Mouse (Mus musculus): ENCODE measurements around the gene Aplp1.

The Aplp1 gene

GRCm38 (mm10) chr7:30444154-30444970 is 973 bp downstream of the Aplp1 start:
- peak; percentile 54 for DNase-seq

DNA sequence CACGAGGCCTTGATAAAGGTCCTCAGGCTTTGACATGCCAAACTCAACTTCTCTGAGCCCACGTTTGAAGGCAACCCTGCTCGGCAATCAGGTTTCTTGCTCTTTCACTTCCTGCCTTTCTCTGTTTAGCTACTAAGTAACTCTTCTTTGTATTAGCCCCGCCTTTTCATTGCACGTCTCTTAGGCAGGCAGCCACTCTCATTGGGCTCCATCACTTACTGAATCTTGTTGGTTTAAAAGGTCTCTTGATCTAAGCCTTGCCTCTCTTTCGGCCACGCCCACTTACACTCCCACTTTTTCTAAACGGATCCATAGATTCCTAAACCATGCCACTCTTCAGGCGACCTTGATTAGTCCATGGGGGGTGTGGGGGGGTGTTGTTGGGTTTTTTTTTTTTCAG is 1.6 kb downstream of the Aplp1 start:
- no peak for DNase-seq

- DNase-seq: peak; percentile 57
Observed at GRCm38 (mm10) chr7:30440697-30441096, 4.6 kb downstream of the Aplp1 start.

GRCm38 (mm10) chr7:30439734-30440133 is 5.6 kb downstream of the Aplp1 start:
- no peak for DNase-seq

DNA sequence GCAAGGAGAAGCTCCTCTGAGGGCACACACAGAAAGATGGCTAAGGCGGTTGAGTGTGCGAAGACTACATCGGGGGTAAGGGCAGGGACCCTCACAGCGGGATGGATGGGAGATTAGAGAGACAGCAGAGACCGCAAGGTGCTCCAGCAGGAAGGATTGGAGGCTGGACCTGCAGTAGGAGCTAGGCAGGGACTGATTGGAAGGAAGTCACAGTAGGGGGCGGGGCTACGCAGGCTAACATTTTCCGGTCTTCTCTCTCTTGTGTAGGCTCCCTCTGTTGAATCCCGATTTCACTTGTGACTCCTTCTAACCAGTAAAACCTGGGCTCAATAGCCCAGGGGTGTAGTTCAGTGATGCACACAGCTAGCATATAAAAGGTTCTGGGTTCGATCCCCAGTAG is 8.5 kb downstream of the Aplp1 start:
- no peak for DNase-seq

GRCm38 (mm10) chr7:30435156-30435555 is 10.2 kb downstream of the Aplp1 start:
- DNase-seq: no peak

DNA sequence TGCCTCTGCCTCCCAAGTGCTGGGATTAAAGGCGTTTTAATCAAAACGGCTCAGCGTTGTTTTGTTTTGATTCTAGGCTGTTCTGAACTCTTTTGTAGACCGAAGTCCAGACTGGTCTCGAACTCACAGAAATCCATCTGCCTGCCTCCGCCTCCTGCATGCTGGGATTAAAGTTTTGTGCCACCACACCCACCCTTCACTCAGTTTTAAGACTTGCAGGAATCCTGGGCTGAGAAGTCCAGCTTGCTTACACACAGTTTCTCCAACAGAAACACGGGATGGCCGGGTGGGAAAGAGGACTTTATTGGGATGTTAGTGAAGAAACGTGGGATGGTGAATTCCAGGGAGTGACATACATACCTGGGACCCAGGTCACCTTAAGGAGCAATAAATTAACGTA is 10.6 kb downstream of the Aplp1 start:
- DNase-seq: no peak

DNA sequence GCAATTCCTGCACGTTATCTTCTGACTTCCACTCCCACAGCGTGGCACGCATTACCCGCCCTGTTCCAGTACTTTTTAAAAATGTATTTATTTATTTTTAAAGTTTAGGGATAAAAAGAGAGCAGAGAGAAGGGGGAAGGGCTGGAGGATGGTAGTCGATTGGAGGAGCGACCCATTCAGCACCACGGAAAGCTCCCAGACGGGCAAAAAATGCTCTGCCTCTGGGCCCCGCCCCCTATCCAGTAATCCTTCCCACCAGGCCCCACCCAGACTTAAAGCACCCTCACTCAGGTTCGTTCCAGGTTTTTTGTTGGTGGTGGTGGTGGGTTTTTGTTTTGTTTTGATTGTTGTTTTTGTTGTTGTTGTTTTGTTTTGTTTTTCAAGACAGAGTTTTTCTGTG is 11.1 kb downstream of the Aplp1 start:
- DNase-seq: peak; percentile 80

- DNase-seq: peak; percentile 74
Observed at GRCm38 (mm10) chr7:30431793-30432192, 13.5 kb downstream of the Aplp1 start.

DNA sequence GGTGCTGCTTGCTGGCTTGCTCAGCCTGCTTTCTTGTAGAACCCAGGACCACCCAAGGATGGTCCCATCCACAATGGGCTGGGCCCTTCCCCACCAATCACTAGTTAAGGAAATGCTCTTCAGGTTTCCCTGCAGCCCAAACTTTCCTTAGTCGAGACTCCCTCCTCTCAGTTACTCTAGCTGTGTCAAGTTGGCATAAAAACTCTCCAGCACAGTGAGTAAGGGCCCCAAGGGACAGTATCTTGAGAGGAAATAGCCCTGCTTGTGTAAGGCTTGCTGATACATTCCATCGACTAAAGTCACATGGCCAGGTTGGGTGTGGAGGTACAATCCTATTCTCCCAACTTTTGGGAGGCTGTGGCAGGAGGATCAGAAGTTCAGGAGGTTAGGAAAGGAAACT is 15.1 kb downstream of the Aplp1 start:
- DNase-seq: no peak

DNA sequence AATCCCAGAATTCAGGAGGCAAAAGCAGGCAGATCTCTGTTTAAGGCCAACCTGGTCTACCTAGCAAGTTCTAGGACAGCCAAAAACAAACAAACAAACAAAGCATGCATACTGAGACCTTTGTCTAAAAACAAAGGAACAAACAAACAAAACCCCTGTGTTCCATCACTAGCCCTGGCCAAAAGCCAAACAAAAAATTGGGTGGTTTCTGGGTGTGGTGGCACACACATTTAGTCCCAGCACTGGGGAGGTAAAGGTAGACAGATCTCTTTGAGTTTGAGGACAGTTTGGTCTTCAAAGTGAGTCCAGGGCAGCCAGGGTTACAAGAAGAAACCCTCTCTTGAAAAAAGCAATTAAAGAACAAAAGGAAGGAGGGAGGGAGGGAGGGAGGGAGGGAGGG is 16.0 kb downstream of the Aplp1 start:
- DNase-seq: no peak

DNA sequence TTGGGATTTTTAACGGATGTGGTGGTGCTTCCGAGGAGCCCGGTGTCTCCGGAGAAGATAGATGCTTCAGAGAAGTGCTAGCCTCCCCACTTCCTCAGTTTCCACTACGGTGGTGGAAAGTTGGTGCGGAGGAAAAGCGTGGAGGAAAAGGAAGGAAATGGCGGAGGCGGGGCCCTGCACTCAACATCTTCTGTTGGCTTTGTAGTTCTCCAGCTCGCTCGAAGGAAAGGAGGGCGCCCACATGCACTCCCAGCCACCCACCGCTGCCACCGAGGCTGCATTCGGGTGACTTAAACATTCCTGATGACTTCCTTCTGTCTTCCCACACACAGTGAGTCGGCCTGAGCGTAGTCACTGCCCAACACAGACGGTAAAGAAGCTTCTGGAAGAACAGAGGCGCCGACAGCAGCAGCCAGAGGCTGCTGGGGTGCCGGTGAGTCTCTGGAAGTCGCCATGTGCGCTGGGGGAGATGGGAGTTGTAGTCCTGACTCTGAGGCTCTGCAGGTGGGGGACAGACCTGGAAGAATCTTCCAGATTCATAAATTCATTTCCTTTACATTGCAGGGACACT is 22.2 kb downstream of the Aplp1 start:
- DNase-seq: peak; percentile 33

DNA sequence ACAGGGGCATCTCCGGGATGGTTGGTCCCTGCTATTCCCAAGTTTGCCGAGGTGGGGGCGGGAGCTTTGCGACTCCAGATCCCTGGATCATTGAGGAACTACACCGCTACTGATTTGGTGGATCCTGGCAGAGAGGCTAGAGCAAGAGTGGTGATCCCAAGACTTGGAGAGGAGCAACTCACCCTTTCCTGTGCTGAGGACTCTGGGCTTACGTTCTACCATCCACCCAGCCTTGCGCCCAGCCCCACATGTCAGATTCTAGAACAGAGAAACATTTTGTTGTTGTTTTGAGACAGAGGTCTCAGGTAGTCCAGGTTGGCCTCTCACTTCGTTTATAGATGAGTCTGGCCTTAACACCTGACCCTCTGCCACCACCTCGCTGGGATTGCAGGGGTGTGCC is 22.8 kb downstream of the Aplp1 start:
- DNase-seq: no peak

GRCm38 (mm10) chr7:30421890-30422435 is 23.4 kb downstream of the Aplp1 start:
- peak; percentile 91 for DNase-seq

GRCm38 (mm10) chr7:30421175-30421889 is 24.0 kb downstream of the Aplp1 start, which contains the start of gene Nfkbid:
Gene Nfkbid, plus strand, starts transcription at chr7:30421732.
- DNase-seq: peak; percentile 76

DNA sequence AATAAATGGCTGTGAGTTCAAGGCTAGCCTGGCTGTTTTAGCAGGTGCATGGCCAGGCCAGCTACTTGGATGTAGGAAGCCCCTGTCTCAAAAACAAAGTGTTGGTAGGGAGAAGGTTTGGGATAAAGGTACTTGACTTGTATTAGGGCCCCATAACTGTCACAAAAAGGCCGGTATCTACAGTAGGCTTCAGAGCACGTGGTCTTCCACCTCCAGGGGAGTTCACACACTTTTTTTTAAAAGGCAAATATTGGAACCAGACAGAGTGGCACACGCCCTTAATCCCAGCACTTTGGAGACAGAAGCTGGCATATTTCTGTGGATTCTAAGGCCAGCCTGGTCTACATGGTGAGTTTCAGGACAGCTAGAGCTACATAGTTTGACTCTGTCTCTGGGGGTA is 24.7 kb downstream of the Aplp1 start:
- no peak for DNase-seq

DNA sequence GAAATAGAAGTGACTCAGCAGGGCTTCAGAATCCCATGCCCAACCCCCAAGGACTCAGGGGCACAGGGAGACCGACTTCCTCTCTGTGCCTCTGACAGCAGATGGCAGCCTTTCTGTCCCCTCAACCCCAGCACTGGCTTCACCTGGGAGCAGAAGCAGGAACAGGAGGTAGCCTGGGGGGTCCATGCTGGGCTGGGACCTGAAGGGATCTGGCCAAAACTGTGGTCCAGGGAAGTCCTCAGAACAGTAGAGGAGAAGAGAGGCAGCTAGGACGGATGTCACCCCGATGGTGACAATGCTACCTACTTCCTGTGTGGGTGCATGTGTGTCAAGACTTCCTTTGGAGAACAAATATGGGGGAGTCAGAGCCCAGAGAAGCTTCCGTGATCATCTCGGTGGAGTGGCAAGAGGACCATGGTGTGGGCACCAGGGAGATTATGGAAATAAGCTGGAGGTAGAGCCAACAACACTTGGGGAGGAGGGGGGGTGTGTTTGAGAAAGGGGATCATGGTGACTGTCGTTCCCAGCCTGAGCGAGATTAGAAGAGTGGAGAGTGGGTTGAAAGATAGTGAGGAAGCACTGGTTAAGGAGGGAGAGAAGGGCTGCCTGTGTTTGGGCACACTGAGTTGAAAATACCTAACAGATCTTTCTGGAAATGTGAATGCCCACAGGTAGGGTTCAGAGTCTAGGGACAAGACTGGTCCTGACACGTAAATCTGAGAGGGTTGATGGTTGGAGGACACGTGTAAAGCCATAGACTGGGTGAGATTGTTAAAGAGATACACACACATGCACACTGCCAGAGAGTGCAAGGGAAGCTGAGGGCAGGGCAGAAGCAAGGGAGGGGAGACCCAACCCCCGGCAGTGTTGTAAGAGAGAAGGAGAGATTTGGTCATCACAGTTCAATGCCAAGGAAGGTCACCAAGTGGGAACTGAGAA is 25.5 kb downstream of the Aplp1 start, which contains the start of gene Hcst:
Gene Hcst, minus strand, starts transcription at position 294 of the 939 bp plus-strand sequence.
- peak; percentile 25 for DNase-seq

DNA sequence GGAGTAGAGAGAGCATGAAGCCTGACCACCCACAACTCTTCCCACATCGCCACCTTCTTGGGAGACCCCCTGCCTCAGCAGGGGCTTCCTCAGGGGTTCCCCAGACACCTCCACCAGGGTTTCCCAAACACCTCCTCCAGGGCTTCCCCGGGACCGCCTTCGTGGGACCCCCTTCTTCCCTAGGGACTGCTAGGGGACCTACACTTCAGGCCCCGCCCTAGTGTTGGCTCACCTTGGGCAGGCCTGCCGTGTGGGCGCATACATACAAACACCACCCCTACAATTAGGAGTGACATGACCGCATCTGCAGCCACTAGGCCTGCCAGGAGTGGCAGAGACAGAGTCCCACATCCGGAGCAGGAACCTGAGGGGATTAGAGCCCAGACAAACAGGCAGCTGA is 27.5 kb downstream of the Aplp1 start:
- DNase-seq: no peak

DNA sequence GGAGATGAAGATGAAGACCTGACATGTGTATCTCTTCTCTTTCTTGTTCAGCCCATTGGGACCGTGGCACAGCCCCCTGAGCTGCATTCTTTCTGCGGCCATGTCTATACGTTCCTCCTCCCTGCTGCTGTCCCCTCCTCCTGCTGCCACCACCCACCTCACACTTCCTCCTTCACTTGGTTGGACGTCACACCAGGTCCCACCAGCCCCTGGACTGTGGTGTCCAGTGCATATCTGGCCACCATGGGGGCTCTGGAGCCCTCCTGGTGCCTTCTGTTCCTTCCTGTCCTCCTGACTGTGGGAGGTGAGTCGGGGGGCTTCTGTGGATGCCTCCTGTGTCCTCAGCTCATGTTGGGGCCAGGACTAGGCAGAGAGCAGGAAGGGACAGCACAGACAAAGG is 31.7 kb downstream of the Aplp1 start, which contains the start of gene Tyrobp:
Gene Tyrobp, plus strand, starts transcription at position 165 of the 400 bp plus-strand sequence.
- no peak for DNase-seq

GRCm38 (mm10) chr7:30412735-30413147 is 32.6 kb downstream of the Aplp1 start:
- no peak for DNase-seq

- no peak for DNase-seq
Observed at GRCm38 (mm10) chr7:30411023-30411422, 34.3 kb downstream of the Aplp1 start.

GRCm38 (mm10) chr7:30409789-30410188 is 35.5 kb downstream of the Aplp1 start:
- no peak for DNase-seq
